Mouse (Mus musculus): ENCODE data around the gene Lamc1. TPM values are rescaled to one million over a fixed set of nuclear protein-coding genes. Genes with fewer than 3 reads are reported as not detected.

The Lamc1 gene
- total RNA-seq, 2 experiments from 2014 or later = 5.1 to 5.2 TPM

DNA sequence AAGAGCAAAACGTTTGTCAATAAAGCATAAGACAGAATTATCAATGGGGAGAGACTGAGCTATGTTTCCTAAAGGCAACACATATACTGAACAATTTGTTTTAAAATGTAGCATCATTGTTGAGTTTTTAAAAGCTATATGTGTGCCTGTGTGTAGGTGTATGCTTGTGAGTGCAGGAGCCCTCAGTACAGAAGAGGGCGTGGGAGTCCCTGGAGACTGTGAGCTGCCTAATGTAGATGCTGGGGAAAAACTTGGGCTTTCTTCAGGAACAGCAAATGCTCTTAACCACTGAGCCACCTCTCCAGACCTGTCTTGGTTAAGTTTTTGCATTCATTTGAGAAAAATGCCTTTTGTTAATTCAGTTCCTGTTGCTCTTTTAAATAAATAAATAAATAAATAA, 122.4 kb downstream of the Lamc1 start:
- no peak for ATAC-seq (replicated peaks; ENCODE audit: poor library complexity, severe bottlenecking)

DNA sequence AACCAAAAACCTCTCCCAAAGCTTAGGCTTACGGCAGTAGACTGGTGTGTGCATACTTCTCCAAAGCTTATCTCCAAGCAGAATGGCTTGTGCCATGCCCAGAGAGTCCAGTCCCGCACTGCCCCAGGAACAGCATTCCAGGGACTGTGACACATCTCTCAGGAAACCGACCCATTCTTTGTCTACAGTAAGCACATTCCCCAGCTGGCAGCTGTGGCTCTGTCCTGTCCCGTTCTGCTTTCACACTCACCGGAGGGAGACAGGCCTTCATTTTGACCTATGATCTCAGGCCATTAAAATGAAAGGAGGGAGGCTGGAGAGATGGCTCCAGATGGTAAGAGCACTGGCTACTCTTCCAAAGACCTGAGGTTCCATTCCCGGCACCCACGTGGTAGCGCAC, 130.4 kb downstream of the Lamc1 start:
- ATAC-seq (replicated peaks; ENCODE audit: poor library complexity, severe bottlenecking) = no peak

DNA sequence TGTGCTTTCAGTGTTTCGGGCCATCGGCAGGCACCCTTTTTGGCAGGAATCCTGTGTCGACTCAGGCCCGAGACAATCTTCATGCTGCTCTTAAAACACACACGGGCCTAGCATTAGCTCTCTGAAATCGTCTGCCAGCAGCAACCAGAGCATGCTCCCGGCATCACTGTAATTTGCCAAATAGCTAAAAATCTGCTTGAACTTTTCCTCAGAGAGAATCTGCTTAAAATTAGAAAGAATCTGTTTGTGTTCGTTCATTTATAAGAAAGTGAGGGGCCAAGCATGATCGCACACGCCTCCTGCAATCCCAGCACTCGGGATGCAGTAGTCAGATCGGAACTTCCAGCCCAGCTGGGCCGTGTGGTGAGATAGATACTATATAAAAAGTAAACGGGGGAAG, 131.1 kb downstream of the Lamc1 start:
- no peak for ATAC-seq (replicated peaks; ENCODE audit: poor library complexity, severe bottlenecking)

DNA sequence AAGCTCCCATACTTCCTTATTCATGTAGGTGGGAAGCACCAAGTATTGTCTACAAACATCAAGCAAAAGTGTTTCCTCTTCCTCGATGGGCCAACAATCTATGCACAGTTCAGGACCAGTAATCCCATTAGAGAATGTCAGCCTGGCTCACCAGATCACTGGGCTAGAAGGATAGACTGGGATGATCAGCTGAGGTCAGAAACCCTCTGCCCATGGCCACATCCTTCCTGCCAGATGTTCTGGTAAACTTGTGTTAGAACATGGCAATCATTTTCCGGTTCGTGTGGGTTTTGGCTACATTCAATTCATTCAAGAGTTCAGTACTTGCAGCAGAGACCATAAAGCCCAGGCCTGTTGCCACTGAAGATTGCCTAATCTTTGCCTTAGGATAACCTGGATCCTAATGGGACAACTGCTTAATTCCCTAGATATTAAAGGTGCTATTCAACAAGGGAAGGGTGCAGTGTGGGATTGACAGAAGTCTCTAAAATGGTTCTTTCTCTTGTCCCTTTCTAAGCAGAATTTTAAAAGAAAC, 135.2 kb downstream of the Lamc1 start:
- peak; percentile 96 for ATAC-seq (replicated peaks; ENCODE audit: poor library complexity, severe bottlenecking)

- ATAC-seq (replicated peaks; ENCODE audit: poor library complexity, severe bottlenecking) = no peak
Measured at GRCm38 (mm10) chr1:153192945-153193344, 139.6 kb downstream of the Lamc1 start.

DNA sequence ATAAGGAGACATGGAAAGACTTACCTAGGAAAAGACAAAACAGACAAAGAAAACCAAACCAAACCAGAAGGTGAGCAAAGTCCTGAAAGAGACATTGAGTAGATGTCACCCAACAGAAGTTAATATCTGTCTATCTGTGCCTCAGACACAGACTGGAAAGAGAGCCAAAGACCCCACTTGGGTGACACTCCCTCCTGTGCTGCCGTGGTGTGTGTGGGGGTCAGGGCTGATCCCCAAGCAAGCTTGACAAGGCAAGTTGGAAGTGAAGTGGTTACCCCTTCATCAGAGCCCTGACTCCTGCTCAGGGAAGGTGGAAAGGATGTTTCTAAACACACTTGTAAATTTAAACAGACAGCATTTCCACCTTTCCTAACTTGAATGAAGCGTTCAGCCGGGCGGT, 140.2 kb downstream of the Lamc1 start:
- no peak for ATAC-seq (replicated peaks; ENCODE audit: poor library complexity, severe bottlenecking)

GRCm38 (mm10) chr1:153191943-153192329, 140.7 kb downstream of the Lamc1 start:
- no peak for ATAC-seq (replicated peaks; ENCODE audit: poor library complexity, severe bottlenecking)

- ATAC-seq (replicated peaks; ENCODE audit: poor library complexity, severe bottlenecking) = no peak
Measured at GRCm38 (mm10) chr1:153191237-153191942, 141.2 kb downstream of the Lamc1 start.

DNA sequence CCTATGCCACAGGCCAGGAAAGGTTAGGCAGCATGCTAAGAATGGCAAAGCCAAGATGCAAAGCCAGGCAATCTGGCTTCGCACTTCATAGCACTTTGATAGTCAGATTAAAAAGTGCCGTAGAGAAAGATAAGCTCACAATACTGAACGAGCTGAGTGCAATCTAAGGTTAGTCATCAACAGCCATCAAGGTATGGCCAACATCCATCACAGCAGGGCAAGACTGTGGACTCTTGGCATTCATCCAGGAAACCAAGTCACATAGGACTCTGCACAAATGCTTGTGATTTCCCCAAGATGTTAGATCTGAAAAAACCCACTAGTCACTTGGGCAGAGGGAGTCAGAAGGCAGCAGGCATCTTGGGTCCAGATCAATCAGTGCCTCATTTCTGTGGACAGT, 144.5 kb downstream of the Lamc1 start:
- ATAC-seq (replicated peaks; ENCODE audit: poor library complexity, severe bottlenecking) = no peak

DNA sequence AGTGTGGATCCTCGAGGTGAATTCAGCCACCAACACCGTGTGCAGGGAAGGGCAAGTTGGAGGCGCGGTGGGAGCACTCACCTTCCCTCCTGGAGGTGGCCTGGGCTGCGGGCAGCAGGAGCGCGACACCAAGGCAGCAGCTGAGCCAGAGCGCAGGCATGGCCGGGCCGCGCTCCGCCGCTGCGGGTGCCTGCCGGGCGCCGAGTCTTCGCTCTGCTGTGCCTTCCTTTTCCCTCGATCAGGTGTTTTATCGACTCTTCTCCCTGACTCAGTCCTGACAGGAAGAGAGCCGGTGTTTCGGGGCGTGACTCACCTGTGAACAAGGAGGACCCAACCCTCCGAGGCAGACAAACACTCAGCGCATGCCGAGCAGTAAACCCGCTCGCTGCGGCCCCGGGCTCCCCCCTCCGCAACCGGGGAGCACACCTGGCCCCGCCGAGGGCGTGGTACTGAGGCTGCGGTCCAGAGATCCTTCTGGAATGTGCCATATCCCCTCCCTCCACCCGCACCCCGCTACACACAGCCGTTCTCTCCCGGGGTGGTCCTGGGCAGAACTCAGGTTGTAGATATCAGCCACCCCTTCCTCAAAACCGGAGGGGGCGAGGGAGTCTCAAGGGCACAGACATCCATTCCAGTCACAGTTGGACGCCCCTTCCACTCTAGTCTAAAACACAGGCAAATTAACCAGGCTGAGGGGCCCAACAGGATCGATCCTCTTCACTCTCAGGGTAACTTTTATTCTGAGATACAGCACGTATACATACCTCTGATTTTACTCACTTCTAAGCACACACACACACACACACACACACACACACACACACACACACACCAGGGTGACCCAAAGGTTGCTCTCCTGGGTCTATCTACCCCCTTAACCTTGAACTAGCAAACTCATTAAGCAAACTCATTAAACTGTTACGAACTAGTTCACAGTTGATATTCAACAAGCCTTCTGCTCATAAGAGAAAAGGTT, 146.5 kb downstream of the Lamc1 start, which contains the start of gene Lamc2:
Lamc2 (minus strand) TSS at position 620 of the 976 bp plus-strand sequence.
- peak; percentile 27; the same call in 1 of the 2 replicates for ATAC-seq (replicated peaks; ENCODE audit: poor library complexity, severe bottlenecking)

GRCm38 (mm10) chr1:153180586-153181289, 151.8 kb downstream of the Lamc1 start:
- ATAC-seq (replicated peaks; ENCODE audit: poor library complexity, severe bottlenecking) = no peak

DNA sequence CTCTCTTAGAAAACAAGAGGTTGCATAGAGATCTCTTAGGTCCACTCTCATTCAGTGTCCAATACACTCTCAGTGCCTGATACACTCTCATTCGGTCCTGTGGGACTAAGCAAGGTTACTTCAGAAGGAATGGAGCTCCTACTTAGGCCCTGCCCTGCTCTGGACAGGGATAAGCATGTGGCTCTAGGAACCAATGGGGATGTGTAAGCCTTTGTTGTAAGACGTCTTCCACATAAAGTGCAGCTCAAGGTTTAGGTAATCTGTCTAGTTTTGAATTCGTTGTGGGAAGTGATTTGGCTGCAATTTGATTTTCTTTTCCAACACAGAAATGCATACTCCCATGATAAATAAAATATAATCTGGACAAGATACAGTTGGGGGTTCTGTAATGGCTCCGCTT, 152.4 kb downstream of the Lamc1 start:
- ATAC-seq (replicated peaks; ENCODE audit: poor library complexity, severe bottlenecking) = no peak

DNA sequence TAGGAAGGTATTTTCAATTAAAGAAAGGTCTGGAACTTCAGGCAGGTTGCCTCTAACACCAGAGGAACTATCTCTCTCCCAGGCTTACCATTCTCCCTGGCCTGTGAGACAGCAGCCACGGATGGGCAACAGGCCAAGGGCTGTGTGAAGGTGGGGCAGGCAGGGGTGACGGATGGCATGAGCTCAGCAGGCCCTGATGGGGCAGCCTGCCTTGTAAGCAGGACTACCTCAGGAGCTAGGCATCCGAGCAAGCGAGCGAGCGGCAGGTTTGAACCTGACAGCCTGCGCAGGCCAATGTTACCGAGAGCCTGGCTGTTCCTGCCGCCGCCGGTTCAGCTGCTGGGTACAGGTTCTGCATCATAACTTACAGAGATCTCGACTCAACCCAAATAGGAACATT, 157.8 kb downstream of the Lamc1 start:
- no peak for ATAC-seq (replicated peaks; ENCODE audit: poor library complexity, severe bottlenecking)

DNA sequence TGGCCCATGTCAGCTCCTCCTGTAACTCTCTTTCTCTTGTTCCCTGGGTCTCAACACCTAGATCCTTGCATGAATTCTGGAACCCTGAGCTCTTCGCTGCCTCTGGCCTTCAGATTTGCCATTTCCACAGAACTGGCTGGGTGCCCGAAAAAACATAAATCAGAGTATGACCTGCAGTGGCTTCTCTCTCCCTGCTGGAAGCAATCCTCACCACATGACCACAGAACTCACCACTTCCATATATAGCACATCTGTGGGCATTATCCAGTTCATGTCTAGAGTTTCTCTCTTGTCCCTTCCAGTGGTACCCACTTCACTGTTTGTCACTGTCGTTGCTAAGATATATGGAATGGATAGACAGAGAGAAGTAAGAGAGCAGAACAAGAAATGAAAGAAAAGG, 159.3 kb downstream of the Lamc1 start:
- ATAC-seq (replicated peaks; ENCODE audit: poor library complexity, severe bottlenecking) = 0 out of 2 replicates have a peak, but pooled peaks have one; percentile 27

DNA sequence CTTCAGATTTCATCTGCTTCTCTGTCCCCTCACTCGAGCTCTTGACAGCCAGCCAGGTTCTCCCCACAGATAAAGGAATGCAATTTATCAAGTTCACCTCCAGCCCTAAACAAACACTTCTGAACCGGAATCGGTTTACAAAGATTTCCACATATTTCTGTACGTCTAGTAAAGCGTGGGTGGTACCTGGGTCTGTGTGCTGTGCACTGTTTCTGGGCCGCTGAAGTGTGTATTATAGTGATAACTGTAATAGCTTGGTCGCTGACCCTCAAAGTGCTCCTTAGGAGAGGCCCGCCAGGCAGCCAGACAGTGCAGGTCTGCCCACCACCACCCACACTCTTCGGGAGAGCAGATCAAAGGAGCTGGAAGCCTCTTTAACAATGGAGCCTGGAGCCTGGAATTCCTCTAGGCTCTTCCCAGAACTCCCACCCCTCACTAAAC, 160.3 kb downstream of the Lamc1 start:
- no peak for ATAC-seq (replicated peaks; ENCODE audit: poor library complexity, severe bottlenecking)

- no peak for ATAC-seq (replicated peaks; ENCODE audit: poor library complexity, severe bottlenecking)
Measured at GRCm38 (mm10) chr1:153171011-153171410, 161.6 kb downstream of the Lamc1 start.
